Mouse (Mus musculus) small intestine, adult 2 months (tissue): Measurements from ENCODE around the gene Clec4n.

Experiments
- CTCF ChIP-seq: fragments of 200-500 bp; IDR thresholded peaks from 2 replicates; pipeline ENCODE4 v1.5.1; 2012; ENCODE audit warnings: low read depth, mild to moderate bottlenecking, control low read depth, inconsistent platforms, low read length, moderate library complexity, mixed read lengths; ENCODE audit not compliant: insufficient replicate concordance, insufficient read length; ENCODE audit errors: extremely low read depth
- POLR2A ChIP-seq: fragments of 200-500 bp; IDR thresholded peaks from 2 replicates; pipeline ENCODE4 v1.6.1; 2012; ENCODE audit warnings: low read depth, mild to moderate bottlenecking, control low read depth, inconsistent platforms, low read length, moderate library complexity

DNA sequence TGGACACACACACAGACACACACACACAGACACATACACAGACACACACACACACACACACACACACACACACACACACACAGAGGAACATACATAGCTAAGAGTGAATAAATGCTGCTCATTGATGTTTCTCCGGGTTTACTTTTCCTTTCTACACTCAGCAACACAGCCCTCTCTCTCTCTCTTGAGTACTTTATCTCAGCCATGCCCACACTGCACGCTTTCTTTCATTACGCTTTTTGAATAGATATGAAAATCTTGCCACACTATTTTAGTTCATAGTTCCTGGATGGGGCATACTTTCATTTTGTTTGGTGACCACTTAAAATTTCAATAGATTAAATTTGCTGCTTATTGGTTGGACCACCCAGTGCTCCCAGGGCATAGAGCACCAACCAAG lies 34.6 kb downstream of the Clec4n start:
- no peak for TF ChIP-seq CTCF
- TF ChIP-seq POLR2A, result no peak
